Comparison of ENCODE assay signal across 7 mouse cellular contexts in the genomic region with DNA sequence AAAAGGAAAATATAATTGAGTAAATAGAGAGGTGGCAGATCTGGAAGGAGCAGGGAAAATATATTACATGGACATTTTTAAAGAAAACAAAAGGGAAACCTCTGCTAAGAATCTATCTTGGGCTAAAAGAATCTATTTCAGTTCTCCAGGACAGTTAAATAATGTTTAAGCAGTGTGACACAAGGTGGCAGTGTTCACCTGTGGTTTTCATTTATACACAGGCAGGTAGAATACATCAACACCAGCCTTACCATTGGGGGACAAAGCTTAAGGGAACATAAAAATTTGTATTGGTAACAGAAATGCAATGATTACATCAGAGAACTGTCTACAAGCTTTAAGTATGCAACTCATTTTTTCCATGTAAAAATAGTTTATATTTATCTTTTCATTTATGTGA.
DNase-seq lines count a peak whose midpoint lies in the region; ATAC-seq and TF ChIP-seq lines count a peak whose summit lies in the region.

No protein-coding gene starts in this region.

- H3K4me3 ChIP-seq in kidney, adult 2 months (ENCODE audit: insufficient read depth, low read depth, low read length): no peak overlapping the region
- no peak overlapping the region for H3K4me3 ChIP-seq in kidney, embryonic 15.5 days (replicated peaks)
- no peak overlapping the region for H3K4me3 ChIP-seq in MEL (ENCODE audit: control insufficient read depth in 1 of 2, insufficient read depth in 1 of 2, low read depth in 2 of 2, low read length in 2 of 2)

- H3K4me1 ChIP-seq in kidney, adult 2 months (ENCODE audit: control insufficient read depth, insufficient read depth, low read length): no peaks in the 10 kb centered on the region
- H3K4me1 ChIP-seq in kidney, embryonic 15.5 days: no peaks in the 10 kb centered on the region
- no peaks in the 10 kb centered on the region for H3K4me1 ChIP-seq in MEL (ENCODE audit: control insufficient read depth in 1 of 2, insufficient read depth in 2 of 2, low read length in 2 of 2)

- ATAC-seq in kidney, embryonic 15.5 days (replicated peaks; ENCODE audit: low FRiP score): no peak
- no peak for ATAC-seq in megakaryocyte-erythroid progenitor cell, adult 5-6 weeks (replicated peaks; ENCODE audit: low FRiP score, low TSS enrichment, poor library complexity, severe bottlenecking)

- H3K4me2 ChIP-seq in kidney, embryonic 15.5 days: no peak overlapping the region

- no peak for TF ChIP-seq EP300 in MEL (IDR thresholded peaks at IDR 0.05; ENCODE audit: low read depth in 1 of 2, low read length in 2 of 2)

- H3K27me3 ChIP-seq in kidney, adult 2 months (replicated peaks; ENCODE audit: control insufficient read depth, insufficient read depth, low read length): no peaks in the 10 kb centered on the region
- H3K27me3 ChIP-seq in kidney, embryonic 15.5 days: no peaks in the 10 kb centered on the region
- H3K27me3 ChIP-seq in MEL (ENCODE audit: control insufficient read depth in 1 of 2, insufficient read depth in 2 of 2, low read length in 2 of 2): no peaks in the 10 kb centered on the region

- DNase-seq in kidney, adult 2 months: peak; percentile 21
- peak; percentile 13 for DNase-seq in MEL (ENCODE audit: low read depth, low spot score)
- DNase-seq in brain, embryonic 14.5 days (ENCODE audit: low read depth): peak; percentile 83
- DNase-seq in kidney, postnatal 10 days: peak; percentile 34
- peak; percentile 13 for DNase-seq in retina, postnatal 7 days (ENCODE audit: low read depth, low spot score)

- no peaks in the 10 kb centered on the region for H3K9me3 ChIP-seq in kidney, embryonic 15.5 days (replicated peaks)
- no peaks in the 10 kb centered on the region for H3K9me3 ChIP-seq in MEL (replicated peaks; ENCODE audit: insufficient read depth, low read length)

- H3K36me3 ChIP-seq in kidney, adult 2 months (ENCODE audit: control insufficient read depth, insufficient read depth, low read length): no peaks in the 10 kb centered on the region
- H3K36me3 ChIP-seq in kidney, embryonic 15.5 days: no peaks in the 10 kb centered on the region
- H3K36me3 ChIP-seq in MEL (ENCODE audit: control insufficient read depth in 1 of 2, insufficient read depth in 2 of 2, low read length in 2 of 2): no peaks in the 10 kb centered on the region

- no peak overlapping the region for H3K27ac ChIP-seq in kidney, adult 2 months (ENCODE audit: insufficient read depth, low read depth, low read length)
- no peak overlapping the region for H3K27ac ChIP-seq in kidney, embryonic 15.5 days
- H3K27ac ChIP-seq in MEL (ENCODE audit: control insufficient read depth, low read depth, low read length): no peak overlapping the region

- no peak for TF ChIP-seq POLR2A in kidney, adult 2 months (IDR thresholded peaks at IDR 0.05; ENCODE audit: low read depth, low read length)
- TF ChIP-seq POLR2A in MEL (IDR thresholded peaks at IDR 0.05; ENCODE audit: control insufficient read depth in 1 of 2, insufficient read depth in 1 of 2, low read depth in 1 of 2, low read length in 2 of 2, poor library complexity in 1 of 2): no peak
- TF ChIP-seq POLR2A in brain, embryonic 14.5 days (IDR thresholded peaks at IDR 0.05; ENCODE audit: borderline replicate concordance, extremely low read depth, insufficient read depth, insufficient read length, poor library complexity, severe bottlenecking): no peak

- no peak for TF ChIP-seq CTCF in kidney, adult 2 months (conservative IDR thresholded peaks at IDR 0.05; ENCODE audit: insufficient read depth, insufficient read length, low read depth, low read length)
- TF ChIP-seq CTCF in MEL (IDR thresholded peaks at IDR 0.05 in 2 of 3, conservative IDR thresholded peaks at IDR 0.05 in 1 of 3; ENCODE audit: control insufficient read depth in 1 of 3, insufficient read depth in 1 of 3, low read depth in 2 of 3, low read length in 3 of 3, poor library complexity in 1 of 3, severe bottlenecking in 1 of 3): peak in 1 of 3 experiments; percentile 27; a peak in 2 of 6 replicates
- no peak for TF ChIP-seq CTCF in brain, embryonic 14.5 days (IDR thresholded peaks at IDR 0.05; ENCODE audit: borderline replicate concordance, extremely low read depth, insufficient read depth, insufficient read length)

- H3K79me2 ChIP-seq in MEL (ENCODE audit: control insufficient read depth, insufficient read depth, low read length, poor library complexity): no peaks in the 10 kb centered on the region

- TF ChIP-seq RAD21 in MEL (IDR thresholded peaks at IDR 0.05; ENCODE audit: low read depth, low read length): peak; percentile 34

- H3K9ac ChIP-seq in kidney, embryonic 15.5 days: no peak overlapping the region
- no peak overlapping the region for H3K9ac ChIP-seq in MEL (ENCODE audit: control insufficient read depth, low read depth, low read length, poor library complexity, severe bottlenecking)

TF ChIP-seq in MEL, 35 proteins besides CTCF, POLR2A, EP300 and RAD21:
- no peak for TF ChIP-seq ELF1 (IDR thresholded peaks at IDR 0.05; ENCODE audit: low read depth, low read length)
- TF ChIP-seq UBTF (IDR thresholded peaks at IDR 0.05; ENCODE audit: borderline replicate concordance, insufficient read depth, low read depth, low read length): no peak
- no peak for TF ChIP-seq POLR2AphosphoS5 (IDR thresholded peaks at IDR 0.05; ENCODE audit: borderline replicate concordance, low read depth, low read length)
- TF ChIP-seq USF1 (IDR thresholded peaks at IDR 0.05; ENCODE audit: low read depth, low read length): no peak
- TF ChIP-seq ZC3H11A (IDR thresholded peaks at IDR 0.05; ENCODE audit: low read depth, low read length): 0 out of 2 replicates have a peak, but pooled peaks have one; percentile 5
- no peak for TF ChIP-seq GABPA (IDR thresholded peaks at IDR 0.05; ENCODE audit: low read depth, low read length)
- no peak for TF ChIP-seq MYC (IDR thresholded peaks at IDR 0.05; ENCODE audit: low read depth, low read length)
- no peak for TF ChIP-seq NRF1 (IDR thresholded peaks at IDR 0.05; ENCODE audit: insufficient read depth, low read depth, low read length, poor library complexity, severe bottlenecking)
- no peak for TF ChIP-seq GATA1 (IDR thresholded peaks at IDR 0.05; ENCODE audit: low read depth, low read length)
- TF ChIP-seq SMC3 (IDR thresholded peaks at IDR 0.05; ENCODE audit: low read depth, low read length): peak; percentile 32
- no peak for TF ChIP-seq NELFE (IDR thresholded peaks at IDR 0.05; ENCODE audit: low read depth, low read length)
- TF ChIP-seq CHD1 (IDR thresholded peaks at IDR 0.05; ENCODE audit: low read depth, low read length): no peak

Comparison
In these comparisons a context has a peak if more than half of its experiments do, and no peak if none do; other contexts are left out.
1. DNase-seq: peak in every context shown above with its lines; median percentile 83 in brain, embryonic 14.5 days; 34 in kidney, postnatal 10 days; 21 in kidney, adult 2 months; 13 in MEL; 13 in retina, postnatal 7 days.